Mouse (Mus musculus) megakaryocyte, embryonic 14.5 days (primary cell): Measurements from ENCODE around the gene Srsf10.

Experiments used
- FLI1 ChIP-seq: IDR thresholded peaks from 2 replicates; pipeline ENCODE4 v1.6.1; 2012; ENCODE audit warnings: low read length, inconsistent platforms, mixed read lengths
- GATA1 ChIP-seq: IDR thresholded peaks from 3 replicates; pipeline ENCODE4 v1.6.1; 2012; ENCODE audit warnings: mixed read lengths, low read length, inconsistent platforms, borderline replicate concordance

- no peak for TF ChIP-seq GATA1
- no peak for TF ChIP-seq FLI1
Observed at GRCm38 (mm10) chr4:135851942-135852341, 3.6 kb upstream of the Srsf10 start.
